Mouse (Mus musculus) olfactory bulb, adult 2 months (tissue): Measurements from ENCODE around the gene Phc2.

Experiments used
- CTCF ChIP-seq: fragments of 200-500 bp; IDR thresholded peaks from 2 replicates; pipeline ENCODE4 v1.5.1; 2012; ENCODE audit warnings: low read depth, mild to moderate bottlenecking, low read length, moderate library complexity; ENCODE audit not compliant: insufficient read depth
- POLR2A ChIP-seq: fragments of 200-500 bp; IDR thresholded peaks from 2 replicates; pipeline ENCODE4 v1.6.1; 2012; ENCODE audit warnings: mild to moderate bottlenecking, low read depth, low read length, moderate library complexity; ENCODE audit not compliant: insufficient read depth

DNA sequence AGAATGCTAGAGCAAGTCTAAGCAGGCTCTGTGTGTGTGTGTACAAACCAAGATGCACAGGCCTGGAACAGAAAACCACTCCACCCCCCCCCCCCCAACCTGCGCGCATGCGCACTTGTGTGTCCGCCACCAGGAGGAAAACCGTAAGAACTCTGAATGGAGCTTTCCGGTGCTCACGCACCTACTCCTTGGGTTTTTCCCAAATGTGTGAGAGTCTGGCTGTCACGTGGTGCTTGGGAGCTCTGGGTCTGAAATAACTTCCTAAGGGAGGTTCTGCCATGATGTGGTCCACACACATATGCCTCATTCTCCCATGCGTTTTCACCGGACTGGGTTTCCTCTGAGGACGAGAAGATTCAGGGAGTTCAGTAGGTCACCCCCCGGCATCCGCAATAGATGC is 27.8 kb downstream of the Phc2 start:
- TF ChIP-seq POLR2A = no peak
- TF ChIP-seq CTCF = no peak
